Mouse (Mus musculus) hindbrain, embryonic 10.5 days (tissue): ENCODE measurements around the gene Olfr1391. TPM values are rescaled to one million over a fixed set of nuclear protein-coding genes. Genes with fewer than 3 reads are reported as not detected.

Experiments
- polyA plus RNA-seq: library from polyadenylated mRNA; unstranded; fragments of >200 nt; fragmentation: Nextera tagmentation; extraction: Ambion mirVana; gene quantifications from 2 replicates; pipeline ENCODE4 v1.2.1, GENCODE M21; 2016

Olfr1391 gene
- polyA plus RNA-seq, 1 experiment from 2014 or later, result not detected

Other genes starting within 250 kb of the Olfr1391 start
- gene Ifi47, start 246.2 kb upstream of the Olfr1391 start, polyA plus RNA-seq, result 0.39 and 0.73 TPM in 2 replicates
- not detected in 2 replicates for gene Olfr1396, start 207.9 kb upstream of the Olfr1391 start, polyA plus RNA-seq
- gene Olfr1395, start 180.5 kb upstream of the Olfr1391 start, polyA plus RNA-seq, result not detected in 2 replicates
- not detected in 2 replicates for gene Olfr1394, start 168.4 kb upstream of the Olfr1391 start, polyA plus RNA-seq
- gene Btnl9, start 135.6 kb upstream of the Olfr1391 start, polyA plus RNA-seq, result 0.22 TPM in 1 of 2 replicates, not detected in the other
- 28.7 and 43.2 TPM in 2 replicates for gene Zfp62, start 119.5 kb upstream of the Olfr1391 start, polyA plus RNA-seq
- 39.9 and 43.2 TPM in 2 replicates for gene Mgat1, start 78.6 kb upstream of the Olfr1391 start, polyA plus RNA-seq
- not detected in 2 replicates for gene Olfr1393, start 44.4 kb upstream of the Olfr1391 start, polyA plus RNA-seq
- gene Olfr1392, start 37.5 kb upstream of the Olfr1391 start, polyA plus RNA-seq, result 0.10 TPM in 1 of 2 replicates, not detected in the other
- gene Olfr10, start 18.0 kb upstream of the Olfr1391 start, polyA plus RNA-seq, result not detected in 2 replicates
- gene Olfr1390, start 12.4 kb downstream of the Olfr1391 start, polyA plus RNA-seq, result not detected in 2 replicates
- gene Olfr1389, start 100.3 kb downstream of the Olfr1391 start, polyA plus RNA-seq, result not detected in 2 replicates
- gene Olfr1388, start 113.9 kb downstream of the Olfr1391 start, polyA plus RNA-seq, result 0.05 and 0.16 TPM in 2 replicates
- not detected in 2 replicates for gene Olfr1387, start 132.6 kb downstream of the Olfr1391 start, polyA plus RNA-seq
- gene Olfr1386, start 142.3 kb downstream of the Olfr1391 start, polyA plus RNA-seq, result not detected in 2 replicates
- gene Olfr1385, start 166.3 kb downstream of the Olfr1391 start, polyA plus RNA-seq, result not detected in 2 replicates
- gene Olfr1384, start 184.0 kb downstream of the Olfr1391 start, polyA plus RNA-seq, result not detected in 2 replicates
- not detected in 2 replicates for gene Olfr1383, start 196.9 kb downstream of the Olfr1391 start, polyA plus RNA-seq
- not detected in 2 replicates for gene Olfr1382, start 205.5 kb downstream of the Olfr1391 start, polyA plus RNA-seq
- not detected in 2 replicates for gene Olfr1381, start 220.7 kb downstream of the Olfr1391 start, polyA plus RNA-seq
- not detected in 2 replicates for gene Olfr1380, start 234.1 kb downstream of the Olfr1391 start, polyA plus RNA-seq